Mouse (Mus musculus) fat pad, adult 2 months (tissue): ENCODE measurements at regions not wholly inside any gene's neighbourhood (a gene's known extent, or its start where the extent isn't known, plus 50 kb on each side); places are given as distances from the start of the nearest gene placed in this dataset.

Experiments
- DNase-seq: peaks from one replicate; pipeline ENCODE4 v3.0.0-alpha.2; 2011; ENCODE audit warnings: low read depth, low spot score; ENCODE audit errors: extremely low read depth

DNA sequence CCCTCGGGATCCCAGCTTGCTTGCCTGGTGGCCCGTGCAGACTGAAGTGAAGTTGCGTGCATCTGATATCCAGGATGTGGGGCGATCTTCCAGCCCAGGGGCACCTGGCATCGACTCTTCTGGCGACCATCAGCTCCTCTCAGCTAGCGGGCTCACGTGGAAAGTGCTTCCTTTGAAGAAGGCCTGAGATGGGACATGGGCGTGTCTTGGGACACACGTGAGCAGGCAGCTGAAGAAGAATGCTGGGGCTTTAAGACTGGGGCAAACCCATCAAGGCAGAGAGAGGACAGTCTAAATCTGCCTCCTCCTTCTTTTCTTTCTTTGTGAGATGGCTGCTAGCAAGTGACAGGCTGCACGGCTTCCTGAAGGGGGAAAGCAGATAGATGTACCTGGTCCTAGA lies 142.3 kb upstream of the Mrps10 start:
- DNase-seq: no peak

DNA sequence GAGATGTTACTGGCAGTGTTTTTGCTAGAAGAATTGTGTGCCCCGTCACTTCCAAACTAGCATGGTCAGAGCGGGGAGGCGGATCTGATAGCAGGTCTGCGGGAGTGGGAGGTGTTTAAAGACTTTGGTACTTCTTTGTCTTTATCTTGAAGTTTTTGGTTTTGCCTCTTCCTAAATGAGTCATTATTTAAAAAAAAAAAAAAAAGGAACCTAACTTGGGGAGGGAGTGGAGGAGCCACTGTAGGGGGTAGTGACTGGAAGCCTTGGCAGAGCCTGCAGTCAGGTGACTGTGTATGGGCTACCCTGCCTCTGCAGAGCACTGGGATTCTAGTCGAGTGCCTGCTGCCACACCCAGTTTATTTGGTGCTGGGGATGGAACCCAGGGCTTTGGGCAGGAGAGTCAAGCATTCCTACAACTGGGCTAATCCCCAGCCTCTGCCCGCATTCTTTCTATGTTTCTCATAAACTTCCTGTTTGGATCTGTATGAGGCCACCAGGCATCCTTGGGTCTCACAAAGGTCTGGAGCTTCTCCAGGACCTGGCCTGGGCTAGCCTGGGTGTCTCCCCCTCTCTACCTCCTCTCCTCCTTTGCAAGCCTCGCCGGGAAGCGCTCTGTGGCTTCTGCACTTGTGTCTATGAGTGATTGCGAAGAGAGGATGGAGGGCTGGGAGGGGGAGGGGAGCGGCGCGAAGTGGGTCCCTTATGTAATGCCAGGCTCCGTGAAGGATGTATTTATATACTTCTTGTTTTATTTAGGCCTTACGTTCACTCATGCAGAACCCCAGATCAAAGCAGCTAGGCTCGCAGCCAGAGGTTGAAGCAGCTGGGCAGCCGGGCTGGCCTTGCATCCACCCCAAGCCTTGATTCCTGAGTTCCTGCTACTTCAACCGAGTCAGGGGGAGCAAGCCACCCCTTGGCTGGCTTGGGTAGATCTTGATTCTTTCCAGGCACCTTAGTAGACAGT lies 143.1 kb upstream of the Mrps10 start:
- no peak for DNase-seq

DNA sequence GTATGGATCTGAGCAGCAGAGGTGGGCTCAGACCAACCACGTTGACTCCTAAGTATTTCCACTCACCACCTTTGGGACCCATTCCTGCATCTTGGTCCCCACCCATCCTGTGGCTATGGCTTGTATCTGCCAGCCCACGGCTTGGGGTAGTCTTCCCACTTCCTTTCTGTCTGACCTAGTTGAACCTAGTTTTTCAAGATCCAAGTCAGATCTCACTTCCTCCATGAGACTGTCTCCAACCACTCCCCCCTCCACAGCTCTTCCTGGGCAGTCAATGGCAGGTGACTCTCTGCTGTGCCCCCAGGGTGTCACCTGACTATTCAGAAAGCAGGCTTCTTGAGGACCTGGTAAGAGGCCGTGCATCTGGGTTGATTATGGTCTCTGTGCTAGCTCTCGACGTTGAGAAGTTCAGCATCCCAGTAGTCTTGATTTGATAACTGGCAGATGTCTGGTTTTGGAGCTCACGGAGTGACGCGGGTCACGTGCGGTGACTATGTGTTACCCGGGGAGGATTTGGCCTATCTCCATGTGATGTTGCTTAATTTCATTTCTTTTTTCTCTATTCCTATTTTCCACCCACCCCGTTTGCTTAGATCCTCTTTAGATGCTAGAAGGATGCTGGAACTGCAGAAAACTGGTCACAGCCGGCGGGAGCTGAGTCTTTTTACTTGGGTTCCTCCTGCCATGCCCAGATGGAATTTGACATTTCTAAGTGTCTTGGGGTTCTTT lies 147.5 kb upstream of the Mrps10 start:
- no peak for DNase-seq

DNA sequence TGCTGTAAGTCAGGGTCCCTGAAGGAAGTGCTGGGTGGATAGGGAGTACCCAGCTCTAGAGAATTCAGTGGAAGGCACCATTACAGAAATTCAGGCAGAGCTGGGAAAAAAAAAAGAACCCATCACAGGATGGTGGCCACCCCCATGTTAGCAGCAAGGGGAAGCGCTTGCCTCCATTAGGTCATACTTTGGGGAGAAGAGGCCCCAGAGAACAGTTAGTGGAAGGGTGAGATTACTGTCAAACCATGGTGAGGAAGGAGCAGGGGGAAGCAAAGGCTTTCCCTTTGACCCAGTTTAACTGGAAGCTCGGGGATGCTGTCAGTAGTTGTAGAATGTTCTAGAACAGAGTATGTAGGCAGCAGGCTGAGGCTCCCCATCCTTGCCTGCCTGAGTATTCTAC lies 148.8 kb upstream of the Mrps10 start:
- no peak for DNase-seq

DNA sequence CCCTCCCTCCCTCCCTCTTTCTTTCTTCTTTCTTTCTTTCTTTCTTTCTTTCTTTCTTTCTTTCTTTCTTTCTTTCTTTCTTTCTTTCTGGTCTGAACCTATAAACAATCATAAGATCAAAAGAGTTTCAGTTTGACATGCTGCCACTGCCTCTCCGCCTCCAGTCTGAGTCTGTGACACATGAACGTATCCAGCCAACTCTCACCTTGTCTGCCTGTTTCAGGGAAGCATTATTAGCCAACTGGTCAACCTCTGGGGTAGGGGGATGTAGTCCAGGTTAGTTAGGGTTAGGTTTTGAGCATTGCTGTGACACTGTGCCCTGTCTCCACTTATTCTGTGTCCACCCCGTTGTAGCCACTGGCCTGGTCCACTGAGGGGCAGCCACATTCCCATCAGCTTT lies 152.2 kb upstream of the Mrps10 start:
- DNase-seq: no peak

DNA sequence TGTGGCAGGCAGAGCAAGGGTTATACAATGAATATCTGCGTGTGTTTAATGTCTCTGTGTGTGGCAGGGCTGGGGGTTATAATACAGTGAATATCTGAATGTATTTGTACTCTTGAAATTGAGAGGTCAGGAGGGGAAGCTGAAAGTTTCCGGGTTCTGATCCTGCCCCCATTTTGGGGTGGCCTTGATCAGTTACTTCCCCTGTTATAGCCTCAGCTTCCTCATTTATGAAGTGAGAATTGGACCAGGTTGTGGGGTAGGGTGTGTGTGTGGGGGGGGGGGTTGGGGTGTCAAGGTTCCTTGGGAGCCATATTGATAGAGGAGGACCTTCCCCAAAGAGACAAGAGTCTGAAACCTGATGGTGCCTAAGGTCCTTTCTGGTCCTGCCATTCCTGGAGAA lies 152.8 kb upstream of the Mrps10 start:
- no peak for DNase-seq

DNA sequence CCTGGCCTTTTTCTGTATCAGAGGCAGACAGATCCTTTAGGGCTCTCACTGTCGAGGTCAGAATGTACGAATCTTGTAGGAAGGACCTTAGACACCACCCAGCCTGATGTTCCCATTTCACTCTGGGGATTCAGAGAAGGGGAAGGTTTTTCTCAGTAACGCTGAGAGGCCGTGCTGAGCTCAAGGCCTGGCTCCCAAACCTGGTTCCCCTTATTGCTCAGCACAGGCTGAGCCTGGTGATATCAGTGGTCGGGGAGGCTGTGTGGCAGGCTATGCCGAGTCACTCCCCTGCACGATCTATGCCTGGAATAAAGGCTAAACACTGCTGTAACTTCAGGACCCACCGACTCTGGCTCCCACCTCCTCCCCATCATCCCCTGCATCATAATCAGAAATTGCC lies 154.6 kb upstream of the Mrps10 start:
- DNase-seq: no peak

- no peak for DNase-seq
Measured at GRCm38 (mm10) chr17:47210441-47211196, 158.1 kb upstream of the Mrps10 start.

DNA sequence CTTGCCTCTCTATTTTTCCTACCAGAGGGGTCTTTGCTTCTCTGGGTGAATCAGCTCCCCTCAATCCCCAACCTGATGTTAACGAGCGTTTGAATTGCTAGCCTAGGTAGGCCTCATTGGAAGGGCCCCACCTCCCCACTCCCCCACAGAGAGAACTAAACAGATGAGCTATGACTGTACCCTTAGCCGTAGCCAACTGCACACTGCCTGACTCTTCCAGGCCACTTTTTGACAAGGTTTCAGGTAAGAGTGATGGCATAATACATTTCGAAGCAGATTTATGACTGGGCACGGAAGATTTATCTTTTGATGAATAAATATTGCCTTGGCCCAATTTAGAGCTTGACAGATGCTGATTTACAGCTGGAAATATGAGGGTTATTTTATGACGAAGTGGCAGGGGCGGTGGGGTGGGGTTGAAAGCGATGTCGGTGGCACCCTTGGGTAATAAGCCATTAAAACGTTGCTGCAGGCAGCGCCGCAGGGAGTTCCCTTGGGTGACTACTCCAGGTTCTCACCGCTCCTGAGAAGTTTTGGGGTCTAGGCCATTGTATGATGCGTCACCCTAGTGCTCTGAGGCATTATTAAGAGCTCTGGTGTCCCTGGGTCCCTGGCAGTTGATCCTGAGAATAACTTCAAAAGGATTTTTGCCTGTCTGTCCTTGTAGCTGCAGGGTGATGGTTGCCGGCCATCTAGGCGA lies 159.7 kb upstream of the Mrps10 start:
- no peak for DNase-seq

GRCm38 (mm10) chr17:47207471-47207870 lies 161.2 kb upstream of the Mrps10 start:
- no peak for DNase-seq

DNA sequence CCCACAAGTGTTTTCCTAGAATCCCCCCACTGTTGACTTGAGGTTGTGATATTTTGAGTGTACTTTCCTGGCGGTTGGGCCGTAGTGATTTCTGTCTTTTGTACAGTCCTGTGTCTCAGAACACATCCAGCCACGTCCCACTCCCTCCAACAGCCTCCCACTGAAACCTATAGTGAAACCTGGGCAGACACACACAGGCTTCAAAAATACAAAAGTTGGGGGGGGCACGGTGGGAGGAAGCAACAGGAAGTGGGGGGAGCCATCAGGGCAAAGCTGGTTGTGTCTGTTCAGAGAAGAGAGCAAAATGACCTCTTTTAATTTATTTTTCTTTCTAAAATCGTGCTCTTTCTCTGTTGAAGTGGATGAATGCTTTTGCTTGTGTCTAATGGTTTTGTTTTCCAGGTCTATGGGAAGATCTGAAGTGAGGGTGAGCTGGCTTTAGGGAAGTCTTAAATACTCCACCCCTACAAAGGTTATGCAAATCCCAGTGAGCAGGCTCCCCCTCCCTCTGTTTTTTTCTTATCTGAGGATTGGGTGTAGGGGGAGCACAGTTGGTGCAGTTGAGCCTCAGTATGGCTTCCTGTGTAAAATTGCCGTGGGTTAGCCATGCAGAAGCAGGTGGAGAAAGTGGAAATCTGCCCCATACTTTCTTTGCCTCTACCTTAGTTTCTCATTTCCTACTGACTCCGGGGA lies 164.1 kb upstream of the Mrps10 start:
- no peak for DNase-seq

- DNase-seq: no peak
Measured at GRCm38 (mm10) chr17:47199206-47199605, 169.5 kb upstream of the Mrps10 start.

- no peak for DNase-seq
Measured at GRCm38 (mm10) chr17:47197957-47198356, 170.7 kb upstream of the Mrps10 start.

- DNase-seq: no peak
Measured at GRCm38 (mm10) chr17:47196992-47197391, 171.7 kb upstream of the Mrps10 start.

- DNase-seq: no peak
Measured at GRCm38 (mm10) chr17:47195981-47196380, 172.7 kb upstream of the Mrps10 start.

DNA sequence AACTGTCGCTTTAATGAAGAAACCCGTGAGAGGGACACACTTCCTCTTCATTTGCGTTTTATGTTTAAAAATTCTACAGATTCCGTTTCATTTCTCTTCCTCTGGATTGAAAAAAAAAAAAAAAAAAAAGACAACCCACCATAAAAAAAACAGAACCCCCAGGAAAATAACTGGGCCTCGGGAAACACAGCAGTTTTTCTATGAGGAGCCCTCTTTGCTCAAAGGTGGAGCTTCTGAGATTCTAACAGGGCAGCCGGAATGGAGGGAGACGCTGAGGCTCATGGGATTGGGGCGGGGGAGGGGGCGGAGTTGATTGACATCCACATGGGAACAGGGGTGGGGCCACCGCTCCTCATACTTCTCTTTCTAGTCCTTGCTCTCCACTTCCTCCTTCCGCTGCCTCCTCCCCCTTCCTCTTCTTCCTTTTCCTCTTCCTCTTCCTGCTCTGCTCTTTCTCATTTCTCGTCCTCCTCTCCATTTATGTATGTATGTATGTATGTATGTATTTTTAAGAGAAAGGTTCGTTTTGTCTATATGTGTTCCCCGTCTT lies 174.1 kb upstream of the Mrps10 start:
- no peak for DNase-seq

GRCm38 (mm10) chr17:47191416-47191815 lies 177.3 kb upstream of the Mrps10 start:
- DNase-seq: no peak

DNA sequence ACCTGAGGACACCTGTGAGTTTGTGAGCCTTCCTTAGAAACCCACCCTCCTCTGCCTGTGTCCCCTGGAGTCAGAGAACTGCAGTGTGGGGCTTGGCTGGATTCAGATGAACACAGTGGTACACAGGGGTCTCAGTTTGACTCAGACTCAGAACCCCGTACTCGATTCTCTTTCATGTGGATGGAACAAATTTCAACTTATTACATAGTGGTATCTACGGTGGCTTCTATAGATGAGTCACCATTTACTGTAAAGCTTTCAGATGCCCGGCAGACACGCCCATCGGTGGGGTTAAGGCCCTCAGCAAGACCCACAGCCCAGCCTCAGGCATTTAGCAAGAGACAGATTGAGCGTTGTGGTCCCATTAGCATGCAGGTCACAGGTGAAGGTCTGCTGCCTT lies 178.9 kb upstream of the Mrps10 start:
- DNase-seq: no peak

- no peak for DNase-seq
Measured at GRCm38 (mm10) chr17:47184148-47184547, 173.8 kb upstream of the Ubr2 start.

GRCm38 (mm10) chr17:47182118-47182517 lies 171.8 kb upstream of the Ubr2 start:
- DNase-seq: no peak
